Comparison of ENCODE assay signal across 9 mouse cellular contexts in genomic region chr6:85239044-85239489, GRCm38 (mm10). TPM values are rescaled to one million over a fixed set of nuclear protein-coding genes. Genes with fewer than 3 reads are reported as not detected.
A peak's percentile ranks its signal among the peaks of the same experiment; 100 is the strongest.
DNase-seq lines count a peak whose midpoint lies in the region; ATAC-seq and TF ChIP-seq lines count a peak whose summit lies in the region.
"Had no signal": no experiment of that assay in that cellular context is flagged by ENCODE, and none has a peak within 500 bp of the region (broad histone marks: within the 10 kb centered on the region; RNA-seq: fewer than 3 reads in every experiment).

No protein-coding gene starts in this region.

- H3K4me3 ChIP-seq in ES-E14 (ENCODE audit: insufficient read depth in 1 of 2, low read depth in 1 of 2, low read length in 2 of 2, poor library complexity in 1 of 2, severe bottlenecking in 1 of 2): no peak overlapping the region
- H3K4me3 ChIP-seq: liver, embryonic 15.5 days had no signal

- no peak overlapping the region for H3K9ac ChIP-seq in ES-E14 (ENCODE audit: insufficient read depth, low read depth, low read length, poor library complexity, severe bottlenecking)
- H3K9ac ChIP-seq: liver, embryonic 15.5 days had no signal

- peak; percentile 66 for DNase-seq in ES-E14 (ENCODE audit: low read depth, low spot score)
- DNase-seq in brain, embryonic 14.5 days (ENCODE audit: low read depth): peak; percentile 70
- DNase-seq in heart, postnatal 10 days: peak; percentile 79 to 87
- DNase-seq in layer of hippocampus, postnatal 10 days (ENCODE audit: low spot score in 2 of 2): peak; percentile 80 to 81
- DNase-seq in lung, postnatal 4 days: peak; percentile 61 to 79
- peak; percentile 80 for DNase-seq in retina, postnatal 1 day
- DNase-seq in urinary bladder, postnatal 4 days (ENCODE audit: low spot score in 2 of 2): peak; percentile 45 to 79

- H3K4me1 ChIP-seq in ES-E14 (ENCODE audit: control insufficient read depth in 2 of 2, insufficient read depth in 2 of 2, low read length in 2 of 2, poor library complexity in 1 of 2): peaks cover 6 to 16% of the 10 kb centered on the region in 2 experiments
- H3K4me1 ChIP-seq: liver, embryonic 15.5 days had no signal

- H3K36me3 ChIP-seq in ES-E14 (ENCODE audit: control insufficient read depth, insufficient read depth, low read length, poor library complexity, severe bottlenecking): no peaks in the 10 kb centered on the region
- H3K36me3 ChIP-seq: liver, embryonic 15.5 days had no signal

- TF ChIP-seq POLR2A in brain, embryonic 14.5 days (IDR thresholded peaks at IDR 0.05; ENCODE audit: borderline replicate concordance, extremely low read depth, insufficient read depth, insufficient read length, poor library complexity, severe bottlenecking): no peak

- H3K27ac ChIP-seq in ES-E14 (ENCODE audit: insufficient read depth, low read depth, low read length, poor library complexity, severe bottlenecking): no peak overlapping the region
- H3K27ac ChIP-seq: liver, embryonic 15.5 days had no signal

- H3K9me3 ChIP-seq in ES-E14 (ENCODE audit: control insufficient read depth, insufficient read depth, low read depth, low read length): no peaks in the 10 kb centered on the region
- H3K9me3 ChIP-seq: liver, embryonic 15.5 days had no signal

- TF ChIP-seq CTCF in brain, embryonic 14.5 days (IDR thresholded peaks at IDR 0.05; ENCODE audit: borderline replicate concordance, extremely low read depth, insufficient read depth, insufficient read length): peak; percentile 64

- 0 out of 2 replicates have a peak, but pooled peaks have one; percentile 35 for ATAC-seq in erythroid progenitor cell, adult 5-6 weeks (replicated peaks; ENCODE audit: low FRiP score, poor library complexity, severe bottlenecking)

- intact Hi-C loops in heart, postnatal 10 days (cut with DNase I): loop anchor here (1.0 kb wide), 1 partner anchor 79 kb away; no protein-coding TSS in a partner anchor

- in situ Hi-C loops in ES-E14 (cut with MboI; ENCODE audit: low sequenced_read_pairs in 2 of 2, unreplicated experiment in 2 of 2): no loop called here

TF ChIP-seq in ES-E14, 5 proteins besides CTCF, POLR2A, EP300 and RAD21:
- no peak for TF ChIP-seq ZC3H11A (IDR thresholded peaks at IDR 0.05; ENCODE audit: borderline replicate concordance, low read depth, low read length)
TF ChIP-seq in ES-E14: peak in this region for 0.

RNA-seq across cellular contexts. Expression of gene Emx1, which starts 51.8 kb away (rescaled TPM):
- total RNA-seq in ES-E14 (2012; rRNA removed): 0.37 TPM in 1 of 2 replicates, not detected in the other
- polyA plus RNA-seq in brain, embryonic 14.5 days (2012; rRNA removed): 13.9 and 69.3 TPM in 2 replicates
- total RNA-seq in erythroid progenitor cell, adult 5-6 weeks (2015; ENCODE audit: low replicate concordance): not detected in 2 replicates
- total RNA-seq in erythroid progenitor cell, adult 5-6 weeks (2017; ENCODE audit: low replicate concordance): not detected in 2 replicates
- not detected for total RNA-seq in heart, postnatal 10 days (2021)
- total RNA-seq in layer of hippocampus, postnatal 10 days (2021): 10 to 100 TPM; 22.1 to 23.1 TPM
- polyA plus RNA-seq: liver, embryonic 15.5 days had no signal

Comparison
In these comparisons a context has a peak if more than half of its experiments do, and no peak if none do; other contexts are left out.
1. RNA of gene Emx1, which starts 51.8 kb away (total RNA-seq): 22.1 to 23.1 TPM in layer of hippocampus, postnatal 10 days; 0.37 TPM in ES-E14, not detected in erythroid progenitor cell, adult 5-6 weeks and not detected in heart, postnatal 10 days; every median in the first group is over 10 times any median in the second.
2. Peak in every context shown above with its lines, with median percentiles within 50 percentile points of each other: DNase-seq.